Mouse (Mus musculus): ENCODE results near the gene Jun. TPM values are rescaled to one million over a fixed set of nuclear protein-coding genes. Genes with fewer than 3 reads are reported as not detected.
A peak's percentile ranks its signal among the peaks of the same experiment; 100 is the strongest.

Gene Jun
- polyA plus RNA-seq, 1 experiment: 43.3 TPM

DNA sequence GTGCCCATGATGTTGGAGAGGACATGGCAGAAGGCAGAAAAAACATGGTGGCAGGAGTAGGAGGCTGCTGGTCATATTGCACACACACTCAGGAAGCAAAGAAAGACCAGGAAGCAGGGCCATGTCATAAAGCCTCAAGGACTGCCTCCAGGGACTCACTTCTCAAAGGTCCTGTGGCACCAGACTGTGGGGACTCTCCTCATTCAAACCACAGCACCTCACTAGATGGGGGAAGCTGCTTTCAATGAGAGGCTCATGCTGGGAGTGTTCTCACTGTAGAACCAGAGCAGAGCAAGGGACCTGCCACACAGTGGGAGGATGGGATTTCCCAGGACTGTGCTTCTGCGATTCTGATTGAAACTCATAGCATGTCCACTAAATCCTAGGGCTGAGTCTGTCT lies 51.9 kb downstream of the Jun start:
- DNase-seq (ENCODE audit: low read depth): no peak
- TF ChIP-seq POLR2A (IDR thresholded peaks at IDR 0.05; ENCODE audit: borderline replicate concordance, extremely low read depth, insufficient read depth, insufficient read length, poor library complexity, severe bottlenecking): no peak
- TF ChIP-seq CTCF (IDR thresholded peaks at IDR 0.05; ENCODE audit: borderline replicate concordance, extremely low read depth, insufficient read depth, insufficient read length): no peak

DNA sequence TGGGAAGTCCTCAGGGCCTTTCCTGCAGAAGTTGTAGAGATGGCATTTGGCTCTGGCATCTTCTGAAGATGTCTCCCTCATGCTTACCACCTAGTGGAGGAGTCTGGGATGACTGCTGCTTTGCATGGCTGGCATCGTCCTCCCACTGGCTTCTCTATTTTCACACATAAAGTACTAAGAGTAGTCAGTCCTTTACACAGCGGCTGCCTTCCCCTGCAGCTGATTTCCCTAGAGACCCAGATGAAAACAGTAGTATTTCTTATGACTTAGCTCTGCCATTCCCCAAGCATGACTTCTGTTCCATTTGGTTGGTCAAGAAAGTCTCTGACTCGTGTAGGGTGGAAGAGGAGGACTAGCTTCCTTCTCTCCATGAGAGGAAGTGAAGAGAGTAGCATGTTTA lies 52.8 kb downstream of the Jun start:
- TF ChIP-seq CTCF (IDR thresholded peaks at IDR 0.05; ENCODE audit: borderline replicate concordance, extremely low read depth, insufficient read depth, insufficient read length) (peak; percentile 32; the same call in 1 of the 2 replicates), POLR2A (IDR thresholded peaks at IDR 0.05; ENCODE audit: borderline replicate concordance, extremely low read depth, insufficient read depth, insufficient read length, poor library complexity, severe bottlenecking) (no peak)
- no peak for DNase-seq (ENCODE audit: low read depth)

Other genes with a start within 250 kb of the Jun start
- 0.35 and 0.66 TPM in 2 replicates for gene Eqtn, start 123.4 kb downstream of the Jun start, polyA plus RNA-seq (2012; rRNA removed)
- 18.6 and 20.0 TPM in 2 replicates for gene Mysm1, start 73.1 kb downstream of the Jun start, polyA plus RNA-seq (2012; rRNA removed)